11 mouse cellular contexts compared by ENCODE assay signal in genomic region chr4:127179469-127180449, GRCm38 (mm10). TPM values are rescaled to one million over a fixed set of nuclear protein-coding genes. Genes with fewer than 3 reads are reported as not detected.
DNase-seq lines count a peak whose midpoint lies in the region; ATAC-seq and TF ChIP-seq lines count a peak whose summit lies in the region.
"Had no signal": no experiment of that assay in that cellular context is flagged by ENCODE, and none has a peak within 500 bp of the region (broad histone marks: within the 10 kb centered on the region; RNA-seq: fewer than 3 reads in every experiment).

No protein-coding gene starts in this region.

- H3K9me3 ChIP-seq in forebrain, embryonic 13.5 days (replicated peaks): no peaks in the 10 kb centered on the region
- H3K9me3 ChIP-seq in midbrain, embryonic 15.5 days: no peaks in the 10 kb centered on the region
- H3K9me3 ChIP-seq: liver, embryonic 13.5 days had no signal

- peak overlapping the region; percentile 40 for H3K4me2 ChIP-seq in forebrain, embryonic 13.5 days
- peak overlapping the region; percentile 42 for H3K4me2 ChIP-seq in midbrain, embryonic 15.5 days
- H3K4me2 ChIP-seq: liver, embryonic 13.5 days had no signal

- peaks cover 12% of the 10 kb centered on the region; the same call in 1 of the 2 replicates for H3K27me3 ChIP-seq in forebrain, embryonic 13.5 days
- no peaks in the 10 kb centered on the region for H3K27me3 ChIP-seq in midbrain, embryonic 15.5 days (replicated peaks)

- H3K27ac ChIP-seq in forebrain, embryonic 13.5 days: no peak overlapping the region
- 0 out of 2 replicates have a peak overlapping the region, but pooled peaks have one; percentile 5 for H3K27ac ChIP-seq in midbrain, embryonic 15.5 days
- H3K27ac ChIP-seq in gastrocnemius, adult 2 months: no peak overlapping the region
- H3K27ac ChIP-seq: liver, embryonic 13.5 days had no signal

- ATAC-seq in cerebellum, adult (ENCODE audit: insufficient number of reproducible peaks, low FRiP score, low TSS enrichment): no peak
- 0 out of 2 replicates have a peak, but pooled peaks have one; percentile 21 for ATAC-seq in forebrain, embryonic 13.5 days
- ATAC-seq in midbrain, embryonic 15.5 days (replicated peaks): peak; percentile 63

- no peak for TF ChIP-seq CTCF in gastrocnemius, adult 2 months (IDR thresholded peaks at IDR 0.05)

- DNase-seq in cerebellum, adult 11-12 months: peak; percentile 49
- peak; percentile 87 for DNase-seq in ES-CJ7 (ENCODE audit: low read depth, low spot score)
- no peak for DNase-seq in gastrocnemius, adult 2 months
- no peak for DNase-seq in kidney, postnatal 4 days
- DNase-seq in c-Kit-positive CD71-positive TER-119-positive erythroid progenitor cells, embryonic 14.5 days (ENCODE audit: low spot score): no peak
- DNase-seq: embryo, embryonic 11 days; heart, postnatal 10 days; liver, embryonic 13.5 days had no signal

- H3K4me3 ChIP-seq in forebrain, embryonic 13.5 days: no peak overlapping the region
- H3K4me3 ChIP-seq in midbrain, embryonic 15.5 days: 0 out of 2 replicates have a peak overlapping the region, but pooled peaks have one; percentile 1
- H3K4me3 ChIP-seq in gastrocnemius, adult 2 months: no peak overlapping the region
- H3K4me3 ChIP-seq: liver, embryonic 13.5 days had no signal

- no peaks in the 10 kb centered on the region for H3K36me3 ChIP-seq in forebrain, embryonic 13.5 days (ENCODE audit: poor library complexity, severe bottlenecking)
- H3K36me3 ChIP-seq in midbrain, embryonic 15.5 days (replicated peaks): no peaks in the 10 kb centered on the region
- H3K36me3 ChIP-seq: liver, embryonic 13.5 days had no signal

- H3K4me1 ChIP-seq in forebrain, embryonic 13.5 days: peaks cover 13% of the 10 kb centered on the region
- H3K4me1 ChIP-seq in midbrain, embryonic 15.5 days: peaks cover 17% of the 10 kb centered on the region
- H3K4me1 ChIP-seq: liver, embryonic 13.5 days had no signal

- intact Hi-C loops in gastrocnemius, adult 2 months (cut with DNase I): no loop called here

- WGBS in forebrain, embryonic 13.5 days: 10% methylated on average over 19 of the region's 19 CpGs
- 10% methylated on average over 19 of the region's 19 CpGs for WGBS in midbrain, embryonic 15.5 days

- H3K9ac ChIP-seq in forebrain, embryonic 13.5 days: no peak overlapping the region
- H3K9ac ChIP-seq in midbrain, embryonic 15.5 days: no peak overlapping the region
- H3K9ac ChIP-seq: liver, embryonic 13.5 days had no signal

RNA-seq across cellular contexts. Expression of gene Dlgap3, which starts 10.8 kb away (rescaled TPM):
- polyA plus RNA-seq in forebrain, embryonic 13.5 days (2015; fragmentation: Nextera tagmentation; extraction: Ambion mirVana): 4.9 and 5.4 TPM in 2 replicates
- polyA plus RNA-seq in midbrain, embryonic 15.5 days (2015; fragmentation: Nextera tagmentation; extraction: Ambion mirVana): 23.0 and 24.7 TPM in 2 replicates
- total RNA-seq in gastrocnemius, adult 2 months (2021): not detected

RNA-seq across cellular contexts. Expression of gene Tmem35b, which starts 56.3 kb away (rescaled TPM):
- polyA plus RNA-seq in forebrain, embryonic 13.5 days (2015; fragmentation: Nextera tagmentation; extraction: Ambion mirVana): 13.6 and 15.9 TPM in 2 replicates
- 17.2 and 18.3 TPM in 2 replicates for polyA plus RNA-seq in midbrain, embryonic 15.5 days (2015; fragmentation: Nextera tagmentation; extraction: Ambion mirVana)
- 1 to 10 TPM in 1 of 2 experiments, under 1 TPM in 1; 0.87 to 1.4 TPM for total RNA-seq in gastrocnemius, adult 2 months (2021)

Comparison
In these comparisons a context has a peak if more than half of its experiments do, and no peak if none do; other contexts are left out.
1. DNase-seq: peak in cerebellum, adult 11-12 months (single experiment) and ES-CJ7 (single experiment); none in gastrocnemius, adult 2 months (single experiment), kidney, postnatal 4 days (0 of 2) and c-Kit-positive CD71-positive TER-119-positive erythroid progenitor cells, embryonic 14.5 days (single experiment).